Mouse (Mus musculus): ENCODE measurements around the gene Snx21.
"Not testable (repeated sequence)": the region's sequence is repeated elsewhere in the genome, so short reads cannot be mapped to it uniquely, and the experiment has no call there.

Gene Snx21

DNA sequence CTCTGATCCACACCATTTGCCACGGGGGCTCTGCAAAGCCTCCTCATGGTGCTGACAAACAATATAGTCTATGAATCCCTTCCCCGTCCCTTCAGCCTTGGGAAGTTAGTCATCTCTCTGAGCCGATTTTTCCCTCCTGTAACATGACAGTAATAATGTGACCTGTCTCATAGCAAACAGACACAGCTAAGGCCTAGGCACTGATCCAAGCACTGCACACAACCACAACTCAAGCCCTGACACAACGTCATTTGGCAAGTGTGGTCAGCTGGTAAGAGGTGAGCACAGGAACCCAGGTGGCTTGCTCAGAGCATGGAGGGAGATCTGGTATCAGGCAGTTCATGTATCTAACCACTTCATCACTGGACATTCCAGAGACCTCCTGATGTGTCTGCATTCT, 10.2 kb downstream of the Snx21 start:
- DNase-seq = no peak

DNA sequence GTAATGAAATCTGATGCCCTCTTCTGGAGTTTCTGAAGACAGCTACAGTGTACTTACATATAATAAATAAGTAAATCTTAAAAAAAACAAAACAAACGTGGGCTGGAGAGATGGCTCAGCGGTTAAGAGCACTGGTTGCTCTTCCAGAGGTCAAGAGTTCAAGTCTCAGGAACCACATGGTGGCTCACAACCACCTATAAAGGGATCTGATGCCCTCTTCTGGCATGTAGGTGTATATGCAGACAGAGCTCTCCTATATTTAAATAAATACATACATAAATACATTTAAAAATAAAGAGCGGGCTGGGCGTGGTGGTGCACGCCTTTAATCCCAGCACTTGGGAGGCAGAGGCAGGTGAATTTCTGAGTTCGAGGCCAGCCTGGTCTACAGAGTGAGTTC, 12.9 kb downstream of the Snx21 start:
- not testable (repeated sequence) for DNase-seq

DNA sequence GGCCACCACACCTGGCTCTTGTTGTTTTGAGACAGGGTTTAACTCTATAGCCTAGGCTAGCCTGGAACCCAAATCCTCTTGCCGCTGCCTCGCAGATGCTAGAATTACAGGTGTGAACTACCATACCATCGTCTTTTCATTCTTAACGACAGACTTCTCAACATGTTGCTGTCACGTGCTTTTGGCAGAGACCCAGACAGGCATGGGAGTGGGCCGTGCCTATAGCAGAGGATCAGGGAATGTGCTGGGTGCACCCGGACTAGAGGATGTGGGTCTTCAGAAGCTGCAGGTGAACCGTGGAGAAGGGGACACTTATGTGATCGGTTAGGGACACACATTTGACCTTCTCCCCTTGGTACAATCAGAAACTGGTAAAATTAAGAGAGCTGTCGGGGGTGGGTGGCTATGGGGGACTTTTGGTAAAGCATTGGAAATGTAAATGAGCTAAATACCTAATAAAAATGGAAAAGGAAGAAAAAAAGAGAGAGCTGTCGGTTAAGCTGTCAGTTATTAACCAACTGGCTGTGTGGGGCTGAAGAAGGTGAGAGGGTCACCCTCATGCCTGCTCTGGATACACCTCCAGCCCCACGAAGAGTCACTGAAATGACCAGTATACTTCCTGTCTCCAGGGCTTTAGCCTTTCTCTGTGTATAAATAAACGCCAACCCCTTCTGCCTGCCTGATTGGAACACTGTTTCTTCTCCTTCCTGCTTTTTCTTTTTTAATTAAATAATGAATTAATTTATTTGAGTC, 14.8 kb downstream of the Snx21 start:
- DNase-seq = no peak

DNA sequence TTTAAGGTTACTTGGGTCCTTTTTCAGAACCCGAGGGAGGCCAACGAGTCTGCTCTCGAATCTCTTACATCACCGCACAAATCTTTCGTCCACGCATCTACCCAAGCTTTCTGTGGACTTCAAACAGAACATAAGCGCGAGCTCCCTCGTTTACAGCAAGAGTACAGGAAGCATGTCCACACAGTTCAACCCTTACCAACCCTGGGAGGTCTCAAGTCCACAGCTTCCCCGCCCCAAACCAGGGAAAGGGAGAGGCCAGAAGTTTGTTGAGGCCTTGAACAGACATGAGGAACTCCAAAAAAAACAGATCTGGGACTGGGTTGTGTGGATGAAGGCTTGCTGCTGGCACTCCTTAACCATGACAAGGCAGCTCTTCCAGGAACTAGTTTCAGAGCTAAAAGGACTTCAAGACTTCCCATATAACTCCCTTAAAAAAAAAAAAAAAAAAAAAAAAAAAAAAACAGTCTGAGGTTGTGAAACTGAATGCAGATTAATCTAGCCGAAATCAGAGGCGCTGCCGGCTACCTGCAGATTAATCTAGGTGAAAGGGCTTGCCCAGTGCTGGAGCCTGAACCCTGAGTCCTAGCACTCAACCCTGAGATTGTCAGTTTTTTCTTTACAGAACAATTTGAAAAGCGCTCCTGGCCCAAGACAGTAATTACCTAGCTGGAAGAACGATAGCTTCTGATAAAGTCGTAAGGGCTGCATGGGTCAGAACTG, 17.7 kb downstream of the Snx21 start:
- no peak for DNase-seq

DNA sequence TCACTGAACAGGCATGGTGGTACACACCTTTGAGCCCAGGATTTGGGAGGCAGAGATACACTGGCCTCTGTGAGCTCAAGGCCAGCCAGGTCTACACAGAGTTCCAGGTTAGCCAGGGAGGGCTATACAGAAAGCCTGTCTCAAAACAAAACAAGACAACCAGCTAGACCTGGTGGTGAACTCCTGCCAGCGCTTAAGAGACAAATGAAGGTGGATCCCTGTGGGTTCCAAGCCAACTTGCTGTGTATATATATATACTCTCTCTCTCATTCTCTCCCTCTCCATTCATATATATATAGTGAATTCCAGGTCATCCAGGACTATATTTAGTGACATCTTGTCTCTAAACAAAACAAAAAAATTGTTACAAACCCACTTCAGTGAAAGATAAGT, 18.3 kb downstream of the Snx21 start:
- DNase-seq = no peak

DNA sequence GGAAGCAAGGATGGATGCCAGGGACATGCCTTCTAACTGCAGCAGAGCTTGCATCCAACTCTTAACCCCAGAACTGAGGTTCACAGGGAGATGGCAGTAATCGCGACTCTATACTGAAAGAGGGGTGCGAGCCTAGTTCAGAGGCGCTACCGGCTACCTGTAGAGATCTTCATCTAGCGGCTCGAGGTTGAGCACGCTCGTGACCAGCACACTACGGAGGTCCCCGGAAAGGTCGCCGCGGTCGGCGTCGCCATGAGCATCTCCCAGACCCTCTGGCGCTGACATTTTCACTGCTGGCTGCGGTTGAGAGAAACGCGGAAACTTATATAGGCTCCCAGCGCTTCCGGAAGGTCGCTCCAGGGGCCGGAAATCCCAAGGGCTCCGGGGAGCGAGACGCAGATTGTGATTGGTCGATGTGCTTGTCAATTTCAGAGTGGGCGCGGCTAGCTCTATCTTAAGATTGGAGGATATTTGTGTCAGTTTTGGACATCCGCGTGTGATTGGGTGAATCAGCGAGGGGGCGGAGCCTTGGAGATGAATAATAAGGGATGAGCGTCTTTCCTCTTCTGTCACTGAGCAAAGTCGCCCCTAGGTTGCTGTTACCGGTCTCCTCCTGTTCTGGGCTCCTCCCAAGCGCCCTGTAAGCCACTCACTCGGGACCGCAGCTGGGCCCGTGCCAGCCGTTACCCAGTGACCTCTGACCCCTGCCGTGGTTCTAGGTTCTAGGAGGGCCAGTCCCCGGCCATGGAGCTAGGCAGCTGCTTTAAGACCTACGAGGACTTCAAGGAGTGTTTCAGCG, 19.1 kb downstream of the Snx21 start, which contains the start of the genes Acot8 and Zswim3:
Gene Acot8 (minus strand): TSS at position 350 of the 799 bp plus-strand sequence.
Gene Zswim3 (plus strand): TSS at position 566 of the 799 bp plus-strand sequence.
- peak; percentile 97 to 99 for DNase-seq

DNA sequence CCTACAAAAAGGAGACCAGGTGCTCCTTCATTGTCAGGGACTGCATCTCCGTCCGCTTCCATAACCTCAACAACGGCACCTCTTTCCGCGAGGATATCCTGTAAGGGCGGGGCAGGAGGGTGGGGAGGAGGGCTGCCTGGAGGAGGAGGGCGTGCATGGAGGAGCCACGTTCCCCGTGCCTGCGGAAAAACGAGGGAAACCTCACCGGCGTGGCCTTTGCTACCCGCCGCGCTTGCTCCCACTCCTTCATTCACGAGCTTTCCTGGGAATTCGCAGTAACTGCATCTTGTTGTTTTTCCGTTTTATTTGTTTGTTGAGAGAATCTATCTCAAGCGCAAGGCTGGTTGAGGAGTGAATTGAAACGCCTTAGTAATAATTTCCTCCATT, 19.7 kb downstream of the Snx21 start:
- no peak for DNase-seq

DNA sequence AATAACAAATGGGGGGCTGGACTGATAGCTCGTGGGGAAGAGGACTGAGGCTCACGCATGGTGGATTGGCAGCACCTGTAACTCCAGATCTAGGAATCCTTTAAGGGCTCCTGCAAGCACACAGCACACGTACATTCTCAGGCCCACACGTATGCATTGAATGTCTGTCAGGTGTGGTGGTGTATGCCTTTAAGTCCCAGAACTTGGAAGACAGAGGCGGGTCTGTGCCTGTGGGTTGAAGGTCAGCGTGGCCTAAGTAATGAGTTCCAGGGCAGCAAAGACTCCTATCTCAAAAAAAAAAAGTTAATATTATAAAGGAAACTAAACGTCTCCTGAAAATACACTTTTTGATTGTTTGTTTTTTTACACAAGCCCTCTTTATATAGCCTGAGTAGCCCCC, 21.0 kb downstream of the Snx21 start:
- no peak for DNase-seq

DNA sequence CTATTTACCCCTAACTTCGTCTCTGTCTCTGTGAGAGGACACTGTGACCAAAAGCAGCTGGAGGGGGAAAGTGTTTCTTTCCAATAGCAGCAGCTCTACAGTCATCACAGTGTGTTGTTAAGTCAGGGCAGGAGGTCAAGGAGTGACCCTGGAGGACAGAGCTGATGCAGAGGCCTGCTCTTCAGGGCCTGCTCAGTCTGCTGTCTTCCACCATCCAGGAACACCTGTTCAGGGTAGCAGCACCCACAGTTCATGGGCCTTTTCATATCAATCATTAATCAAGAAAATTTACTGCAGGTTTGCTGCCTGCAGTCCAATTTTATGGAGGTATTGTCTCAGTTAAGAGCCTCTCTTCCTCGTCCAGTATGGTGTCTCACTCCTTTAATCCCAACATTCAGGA, 27.9 kb downstream of the Snx21 start:
- DNase-seq = no peak

DNA sequence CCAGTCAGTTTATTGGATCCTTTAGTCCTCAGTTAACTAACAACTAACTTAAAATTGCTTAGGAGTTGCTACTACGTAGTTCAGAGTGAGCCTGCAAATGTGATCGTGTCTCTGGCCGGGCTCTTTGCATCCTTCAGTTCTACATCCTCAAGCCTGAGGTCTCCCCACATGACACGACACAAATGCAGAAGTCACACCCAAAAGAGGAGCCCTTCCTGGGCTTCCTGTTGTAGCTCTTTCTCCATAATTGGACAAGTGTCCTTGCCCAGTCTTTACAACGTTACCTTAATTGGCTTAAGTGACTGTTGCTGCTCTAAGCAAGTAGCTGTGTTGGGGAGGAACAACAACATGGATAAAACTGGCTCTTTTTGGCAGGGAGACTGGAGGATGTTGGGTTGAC, 29.7 kb downstream of the Snx21 start:
- no peak for DNase-seq

DNA sequence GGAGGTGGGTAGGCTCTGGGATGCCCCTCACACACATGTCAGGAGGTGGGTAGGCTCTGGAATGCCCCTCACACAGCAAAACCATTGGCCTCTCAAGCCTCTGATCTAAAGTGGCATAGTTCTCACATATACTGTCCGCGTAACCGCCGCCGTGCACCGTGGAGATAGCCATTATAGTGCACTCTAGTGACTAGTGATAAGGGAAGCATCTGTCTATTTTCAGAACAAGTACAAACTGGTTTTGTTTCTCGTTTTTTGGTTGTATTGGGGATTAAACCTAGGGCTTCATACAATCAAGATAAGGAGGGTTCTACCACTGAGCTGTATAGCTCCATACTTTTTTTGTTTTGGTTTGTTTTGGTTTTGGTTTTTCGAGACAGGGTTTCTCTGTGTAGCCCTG, 30.2 kb downstream of the Snx21 start:
- no peak for DNase-seq

DNA sequence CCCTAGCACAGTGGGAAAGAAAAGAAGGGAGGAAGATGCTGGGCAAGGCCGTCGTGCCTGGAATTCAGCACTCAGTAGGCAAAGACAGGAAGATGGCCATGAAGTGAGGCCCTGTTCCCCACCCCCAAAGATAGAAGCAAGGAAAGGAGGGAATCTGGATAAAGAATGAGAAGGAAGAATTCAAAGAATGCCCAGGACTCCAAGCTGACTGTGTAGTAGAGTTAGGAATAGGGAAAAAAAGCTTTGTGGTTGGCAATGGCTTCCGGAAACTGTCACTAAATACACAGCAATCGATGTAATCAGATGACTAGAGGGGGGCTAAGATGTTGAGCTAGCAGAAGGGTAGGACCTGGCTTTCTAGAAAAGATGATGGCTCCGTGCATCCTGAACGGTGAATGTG, 31.6 kb downstream of the Snx21 start:
- DNase-seq = no peak

DNA sequence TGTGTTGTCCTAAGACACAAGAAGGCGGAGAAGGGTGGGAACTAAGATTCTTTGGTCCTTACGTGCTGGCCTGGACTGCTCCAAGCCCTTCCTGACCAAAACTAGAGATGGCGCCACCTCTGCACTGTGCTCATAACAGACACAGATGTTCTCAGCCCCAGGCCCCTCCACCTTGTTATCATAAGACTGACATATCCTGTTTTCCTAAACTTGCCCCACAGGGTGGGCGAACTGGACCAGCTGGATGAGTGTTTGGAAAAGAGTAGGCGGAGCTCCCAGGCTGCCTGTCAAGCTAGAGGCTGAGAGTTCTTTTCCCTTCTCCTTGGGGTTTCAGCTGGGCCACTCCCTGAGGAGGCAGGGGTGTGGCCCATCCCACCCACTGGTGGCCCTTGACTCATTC, 32.1 kb downstream of the Snx21 start:
- no peak for DNase-seq

DNA sequence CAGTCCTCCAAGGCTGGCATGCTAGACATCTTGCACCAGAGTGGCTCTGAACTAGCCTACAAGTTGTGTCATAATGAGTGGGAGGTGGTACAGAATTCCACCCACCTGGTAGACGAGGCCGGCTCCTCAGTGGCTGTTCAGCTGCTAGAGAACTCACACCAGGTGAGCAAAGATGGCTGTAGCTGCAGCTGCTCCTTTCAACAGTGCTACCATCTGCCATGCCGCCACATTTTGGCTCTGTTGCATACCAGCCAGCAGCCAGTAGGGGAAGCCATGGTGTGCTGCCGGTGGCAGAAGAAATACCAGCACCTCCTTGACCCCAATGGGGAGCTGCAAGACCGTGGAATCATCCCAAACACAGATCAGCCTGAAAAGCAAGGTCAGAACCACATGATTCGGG, 35.4 kb downstream of the Snx21 start:
- DNase-seq = peak; percentile 52 to 57

DNA sequence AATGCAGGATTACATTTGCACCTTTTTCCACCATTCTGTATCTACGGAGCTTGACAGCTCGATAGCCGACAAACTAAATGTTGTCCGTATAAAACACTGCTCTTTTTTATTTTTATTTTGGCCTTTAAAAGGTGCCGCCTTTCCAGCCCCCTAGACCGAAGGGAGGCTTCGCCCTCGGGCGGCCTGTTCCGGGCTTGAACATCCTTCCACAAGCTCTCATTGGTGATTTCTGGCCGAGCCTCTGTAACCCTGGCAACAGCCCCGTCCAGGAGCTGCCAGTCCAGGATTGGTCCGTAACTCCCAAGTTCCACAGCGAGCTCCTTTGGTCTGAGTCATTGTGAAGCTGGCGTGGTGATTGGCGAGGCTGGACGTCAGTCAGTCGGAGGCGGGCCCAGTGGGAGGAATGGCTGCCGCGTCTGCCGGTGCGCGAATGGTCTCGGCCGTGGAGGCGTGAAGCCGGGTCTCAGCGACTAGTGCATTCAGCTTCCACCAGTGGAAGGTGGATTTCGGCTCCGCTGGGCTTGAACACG, 37.1 kb downstream of the Snx21 start, which contains the start of gene Zswim1:
Gene Zswim1 (plus strand): TSS at position 51 of the 530 bp plus-strand sequence.
- DNase-seq = peak; percentile 100

DNA sequence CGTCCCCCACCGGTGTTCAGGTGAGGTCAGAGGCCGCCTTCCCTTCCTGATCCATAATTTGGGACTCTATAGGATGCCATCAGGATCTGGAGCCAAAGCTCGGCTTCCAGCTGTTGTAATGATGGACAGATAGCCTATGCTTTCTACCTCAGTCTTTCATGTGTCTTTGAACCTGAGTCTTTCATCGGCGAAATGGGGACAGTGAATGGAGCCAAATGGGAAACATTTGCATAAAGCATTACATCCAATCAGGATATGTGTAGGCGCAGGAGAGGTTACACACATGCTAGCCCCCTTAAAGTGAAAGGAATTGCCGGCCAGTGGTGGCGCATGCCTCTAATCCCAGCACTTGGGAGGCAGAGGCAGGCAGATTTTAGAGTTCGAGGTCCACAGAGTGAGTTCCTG, 37.6 kb downstream of the Snx21 start:
- no peak for DNase-seq

DNA sequence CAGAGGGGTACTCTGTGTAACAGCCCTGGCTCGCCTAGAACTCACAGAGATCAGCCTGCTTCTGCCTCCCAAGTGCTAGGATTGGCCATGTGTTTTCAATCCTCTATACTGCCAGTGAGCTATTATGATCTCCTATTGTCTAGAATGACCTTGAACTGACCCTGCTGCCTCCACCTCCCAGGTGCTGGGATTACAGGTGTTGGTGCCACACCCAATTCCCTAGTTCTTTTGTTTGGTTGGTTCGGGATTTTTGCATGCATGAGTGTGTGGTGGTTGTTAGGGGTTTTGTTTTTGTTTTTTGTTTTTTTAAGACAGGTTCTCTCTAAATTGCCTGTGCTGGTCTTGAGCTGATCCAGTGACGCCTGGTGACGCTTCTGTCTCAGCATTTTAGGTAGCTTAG, 38.3 kb downstream of the Snx21 start:
- DNase-seq = no peak

DNA sequence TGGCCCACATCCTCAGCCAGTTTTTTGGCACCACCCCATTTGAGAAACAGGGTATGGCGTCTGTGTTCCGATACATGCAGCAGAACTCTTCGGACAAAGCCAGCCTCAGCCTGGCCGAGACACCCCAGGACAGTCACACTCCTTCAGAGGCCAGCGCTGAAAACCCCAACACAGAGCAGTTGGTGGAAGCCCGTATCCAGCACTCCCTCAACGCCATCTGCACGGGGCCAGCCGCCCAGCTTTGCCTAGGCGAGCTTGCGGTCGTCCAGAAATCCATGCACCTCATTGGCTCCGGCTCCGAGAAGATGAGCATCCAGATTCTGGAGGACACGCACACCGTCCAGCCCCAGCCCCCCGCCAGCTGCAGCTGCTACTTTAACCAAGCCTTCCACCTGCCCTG, 39.9 kb downstream of the Snx21 start:
- DNase-seq = no peak

DNA sequence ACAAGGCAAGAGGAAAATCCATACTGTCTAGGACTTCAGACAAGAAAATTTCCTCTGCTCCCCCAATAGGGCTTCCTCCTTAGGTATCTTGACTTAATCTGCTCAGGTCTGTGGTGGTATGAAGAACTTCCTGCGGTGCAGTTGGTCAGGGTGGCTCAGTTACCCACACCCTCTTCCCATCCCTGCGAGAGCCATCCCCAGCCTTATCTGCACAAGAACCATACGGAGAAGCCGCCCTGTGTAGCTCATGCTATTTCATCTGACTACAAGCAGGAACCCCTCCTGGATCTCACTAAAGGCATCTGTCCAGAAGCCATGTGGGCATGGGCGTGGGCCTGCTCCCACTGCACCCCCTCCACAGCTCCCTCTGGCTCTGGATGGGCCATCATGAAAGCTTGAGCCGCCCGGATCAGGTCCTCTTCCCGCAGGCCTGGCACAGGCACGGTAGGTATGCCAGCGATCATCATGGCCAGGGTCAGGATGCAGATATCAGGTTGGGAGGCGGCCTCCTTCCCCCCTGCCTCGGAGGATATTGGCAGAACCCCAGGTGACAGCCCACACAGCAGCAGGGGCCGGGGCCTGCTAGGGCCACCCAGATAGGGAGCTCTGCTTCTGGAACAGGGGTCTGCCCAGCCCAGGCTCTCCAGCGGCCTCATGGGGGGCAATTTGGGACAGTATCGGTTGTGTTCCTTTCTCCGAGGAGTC, 41.7 kb downstream of the Snx21 start:
- DNase-seq = peak in 1 of 2 experiments; percentile 18

DNA sequence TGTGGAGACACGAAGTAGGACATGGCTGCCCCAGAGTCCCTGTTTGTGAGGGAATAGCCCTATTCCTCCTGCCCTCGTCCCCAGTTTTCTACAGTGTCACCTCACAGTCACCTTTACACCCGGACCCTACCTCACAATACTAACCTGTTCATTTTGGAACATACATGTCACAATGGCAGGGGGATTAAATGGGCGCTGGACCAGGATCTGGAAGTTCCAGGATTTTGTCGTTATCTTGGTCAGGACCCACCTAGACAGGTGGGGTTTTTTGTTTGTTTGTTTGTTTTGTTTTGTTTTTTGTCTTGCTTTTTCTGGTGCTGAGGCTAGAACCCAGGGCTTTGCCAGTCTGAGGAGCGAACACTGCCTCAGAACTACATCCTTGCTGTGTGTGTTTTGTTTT, 42.8 kb downstream of the Snx21 start, which contains the start of gene Spata25:
Gene Spata25 (minus strand): TSS at position 101 of the 400 bp plus-strand sequence.
- DNase-seq = no peak

DNA sequence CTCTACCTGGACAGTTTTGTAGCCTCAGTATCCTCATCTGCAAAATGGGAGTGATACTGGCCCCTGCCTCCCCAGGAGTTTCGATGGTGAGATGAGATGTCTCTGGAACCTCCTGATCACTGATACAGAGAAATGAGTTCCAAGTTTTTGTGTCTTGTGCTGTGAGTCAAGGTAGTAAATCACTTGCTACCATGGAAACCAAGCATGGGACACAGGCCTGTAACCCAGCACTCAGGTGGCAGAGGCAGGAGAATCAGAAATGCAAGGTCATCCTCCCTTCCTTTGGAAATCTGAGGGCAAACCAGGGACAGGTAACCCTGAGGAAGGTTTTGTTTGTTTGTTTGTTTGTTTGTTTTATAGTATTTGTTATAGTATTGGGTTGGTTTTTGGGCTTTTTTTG, 43.5 kb downstream of the Snx21 start:
- DNase-seq = no peak

DNA sequence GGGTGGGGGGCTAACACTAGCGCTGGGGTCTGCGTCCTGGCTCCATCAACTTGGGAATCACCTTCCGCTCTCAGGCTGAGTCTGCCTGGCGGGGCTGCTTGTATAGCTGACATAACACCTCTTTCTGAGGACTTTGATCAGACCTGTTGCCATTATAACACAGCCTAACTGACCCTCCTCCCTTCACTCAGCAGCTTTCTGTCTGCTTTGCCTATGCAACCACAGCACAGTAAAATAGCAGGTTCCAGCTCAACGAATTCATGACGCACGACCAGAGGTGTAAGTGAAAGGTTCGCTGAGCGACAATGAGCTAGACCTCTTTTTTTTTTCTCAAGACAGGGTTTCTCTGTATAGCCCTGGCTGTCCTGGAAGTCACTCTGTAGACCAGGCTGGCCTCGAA, 45.4 kb downstream of the Snx21 start:
- no peak for DNase-seq
